Mouse (Mus musculus): Measurements from ENCODE around the gene Slc15a3. TPM values are rescaled to one million over a fixed set of nuclear protein-coding genes. Genes with fewer than 3 reads are reported as not detected.

The Slc15a3 gene
- polyA plus RNA-seq, 1 experiment from 2014 or later: 0.45 TPM

DNA sequence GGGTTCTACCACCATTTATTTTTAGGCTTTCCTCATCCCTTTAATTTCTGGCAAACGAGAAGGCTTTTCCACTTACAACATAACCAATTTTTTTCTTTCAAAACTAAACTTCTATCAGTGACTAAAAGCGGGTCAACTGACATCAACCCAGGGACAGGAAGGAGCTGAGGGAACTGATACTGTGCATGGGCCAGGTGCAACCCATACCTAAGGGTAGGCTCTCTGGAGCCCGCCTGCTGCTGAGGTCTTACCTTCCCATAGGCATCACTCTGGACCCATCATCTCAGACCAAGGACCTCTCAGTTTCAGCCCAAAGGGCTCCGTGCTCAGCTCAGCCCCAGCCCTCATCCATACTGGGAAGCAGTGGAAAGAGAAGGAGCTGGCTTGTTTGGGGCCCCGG is 11.2 kb upstream of the Slc15a3 start:
- H3K27ac ChIP-seq: no peak overlapping the region
- WGBS: 92% methylated on average over 5 of the region's 5 CpGs
- ATAC-seq (ENCODE audit: insufficient read depth, low FRiP score, low read depth): no peak
- no peaks in the 10 kb centered on the region for H3K36me3 ChIP-seq
- no peaks in the 10 kb centered on the region for H3K9me3 ChIP-seq
- H3K4me3 ChIP-seq (replicated peaks): no peak overlapping the region
- no peaks in the 10 kb centered on the region for H3K27me3 ChIP-seq (replicated peaks)
- no peak overlapping the region for H3K4me2 ChIP-seq
- no peaks in the 10 kb centered on the region; the same call in 1 of the 2 replicates for H3K4me1 ChIP-seq
- H3K9ac ChIP-seq: no peak overlapping the region

DNA sequence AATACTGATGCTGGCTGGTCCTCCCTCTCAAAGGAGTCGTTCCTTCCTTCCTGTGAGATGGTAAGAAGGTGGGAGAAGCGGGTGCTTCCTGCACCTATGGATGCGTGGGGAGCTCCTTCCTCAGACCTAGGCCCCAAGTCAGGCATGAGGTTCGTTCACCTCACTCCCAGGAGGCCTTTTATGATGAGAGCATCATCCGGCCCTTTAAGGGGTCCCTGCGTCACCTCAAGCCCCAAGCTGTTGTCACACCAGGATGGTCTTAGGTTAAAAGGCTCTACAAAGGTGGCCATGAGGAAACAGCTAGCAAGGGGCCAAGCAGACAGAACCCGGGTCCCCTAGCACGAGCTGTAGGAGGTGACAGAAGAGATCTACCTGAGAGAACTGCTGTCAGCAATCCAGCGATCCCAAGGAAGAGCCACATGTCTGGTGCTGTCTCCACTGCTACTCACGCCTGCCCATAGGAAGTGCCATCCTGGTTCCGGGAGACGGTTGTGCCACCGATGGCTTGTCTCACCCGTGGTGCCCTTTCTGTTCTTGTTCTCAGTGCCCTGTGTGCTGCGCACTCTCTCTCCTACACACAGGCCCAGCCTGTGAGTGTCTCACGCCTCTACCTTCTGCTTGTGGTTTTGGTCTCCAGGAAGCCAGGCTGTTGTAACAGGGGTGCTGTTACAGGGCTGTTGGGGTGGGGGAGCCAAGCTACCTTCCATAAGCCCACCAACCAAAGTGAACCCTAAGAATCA is 9.9 kb upstream of the Slc15a3 start, which contains the start of gene Cd6:
TSS of gene Cd6 (minus strand) at position 623 of the 740 bp plus-strand sequence.
- no peak within 1 kb of the TSS for H3K4me3 ChIP-seq (replicated peaks)
- 88% methylated on average over 16 of the region's 16 CpGs for WGBS
- H3K9ac ChIP-seq: no peak within 1 kb of the TSS
- H3K4me1 ChIP-seq: no peaks in the 10 kb centered on the region; the same call in 1 of the 2 replicates
- H3K27me3 ChIP-seq (replicated peaks): no peaks in the 10 kb centered on the region
- no peaks in the 10 kb centered on the region for H3K36me3 ChIP-seq
- no peak for ATAC-seq (ENCODE audit: insufficient read depth, low FRiP score, low read depth)
- no peak within 1 kb of the TSS for H3K4me2 ChIP-seq
- no peaks in the 10 kb centered on the region for H3K9me3 ChIP-seq
- no peak within 1 kb of the TSS for H3K27ac ChIP-seq

DNA sequence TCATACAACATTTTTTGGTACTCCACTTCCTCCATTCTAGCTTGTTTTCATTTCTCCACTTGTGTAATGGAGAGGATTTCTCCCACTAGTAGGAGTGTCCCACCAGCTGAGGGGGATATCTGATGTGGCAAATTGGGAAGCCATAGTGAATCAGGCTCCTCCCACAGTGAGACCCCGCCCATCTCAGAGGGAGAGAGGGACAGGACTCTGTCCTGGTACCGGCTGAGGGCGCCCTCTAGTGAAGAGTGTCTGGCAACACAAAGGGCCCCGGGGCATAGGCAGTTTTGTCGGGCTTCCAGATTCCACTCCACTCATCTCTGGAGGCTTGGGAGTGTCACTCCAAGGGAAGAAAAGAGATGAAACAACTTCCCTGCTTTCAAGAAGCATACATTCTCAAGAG is 8.1 kb upstream of the Slc15a3 start:
- peak; percentile 31; the same call in 1 of the 2 replicates for ATAC-seq (ENCODE audit: insufficient read depth, low FRiP score, low read depth)

DNA sequence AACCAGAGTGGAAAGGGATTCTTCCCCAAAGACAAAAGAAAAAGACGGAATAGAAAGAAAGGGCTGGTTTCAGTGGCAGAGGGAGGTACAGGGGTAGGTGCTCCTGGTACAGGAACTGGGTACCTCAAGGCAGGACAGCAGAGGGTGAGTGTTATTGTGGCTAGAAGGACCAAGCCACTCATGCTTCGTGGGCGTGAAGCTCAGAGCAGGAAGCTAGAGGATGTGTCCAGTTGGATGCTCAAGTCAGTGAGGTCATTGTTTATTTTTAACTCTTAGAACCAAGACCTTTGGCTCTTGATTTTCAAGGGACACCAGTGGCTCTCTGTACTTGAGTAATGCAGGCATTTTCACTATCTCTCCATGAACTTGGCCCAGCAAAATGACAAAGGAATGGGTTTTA is 7.5 kb upstream of the Slc15a3 start:
- Histone ChIP-seq H3K9me3 (no peaks in the 10 kb centered on the region), H3K4me3 (replicated peaks) (no peak overlapping the region), H3K27ac (no peak overlapping the region), H3K4me1 (no peaks in the 10 kb centered on the region; the same call in 1 of the 2 replicates), H3K4me2 (no peak overlapping the region), H3K27me3 (replicated peaks) (no peaks in the 10 kb centered on the region), H3K9ac (no peak overlapping the region), H3K36me3 (no peaks in the 10 kb centered on the region)
- no peak for ATAC-seq (ENCODE audit: insufficient read depth, low FRiP score, low read depth)
- 73% methylated on average over 3 of the region's 3 CpGs for WGBS

More for the DNA sequence above, 8.1 kb upstream of the Slc15a3 start:
- Histone ChIP-seq H3K36me3 (no peaks in the 10 kb centered on the region), H3K4me3 (replicated peaks) (no peak overlapping the region), H3K4me1 (no peaks in the 10 kb centered on the region; the same call in 1 of the 2 replicates), H3K27ac (no peak overlapping the region), H3K9ac (no peak overlapping the region), H3K9me3 (no peaks in the 10 kb centered on the region), H3K4me2 (no peak overlapping the region), H3K27me3 (replicated peaks) (no peaks in the 10 kb centered on the region)
- 11% methylated on average over 5 of the region's 5 CpGs for WGBS

DNA sequence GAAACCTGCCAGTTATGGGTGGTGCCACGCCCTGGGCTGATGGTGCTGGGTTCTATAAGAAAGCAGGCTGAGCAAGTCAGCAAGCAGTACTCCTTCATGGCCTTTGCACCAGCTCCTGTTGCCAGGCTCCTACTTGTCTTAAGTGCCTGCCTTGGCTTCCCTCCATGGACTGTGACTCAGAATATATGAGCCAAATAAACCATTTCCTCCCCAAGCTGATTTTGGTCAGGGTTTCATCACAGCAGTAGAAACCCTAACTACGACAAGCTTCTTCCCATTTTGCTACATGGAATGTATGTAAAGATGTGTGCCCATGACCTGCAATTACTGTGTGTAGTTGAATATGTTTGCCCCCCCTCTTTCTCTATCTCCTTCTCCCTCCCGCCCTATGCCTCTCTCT is 5.9 kb upstream of the Slc15a3 start:
- no peak overlapping the region for H3K4me3 ChIP-seq (replicated peaks)
- H3K9me3 ChIP-seq: no peaks in the 10 kb centered on the region
- H3K27me3 ChIP-seq (replicated peaks): no peaks in the 10 kb centered on the region
- no peaks in the 10 kb centered on the region for H3K36me3 ChIP-seq
- no peak for ATAC-seq (ENCODE audit: insufficient read depth, low FRiP score, low read depth)
- H3K27ac ChIP-seq: no peak overlapping the region
- WGBS: 76% methylated on average over 3 of the region's 3 CpGs
- H3K9ac ChIP-seq: no peak overlapping the region
- no peaks in the 10 kb centered on the region; the same call in 1 of the 2 replicates for H3K4me1 ChIP-seq
- no peak overlapping the region for H3K4me2 ChIP-seq

DNA sequence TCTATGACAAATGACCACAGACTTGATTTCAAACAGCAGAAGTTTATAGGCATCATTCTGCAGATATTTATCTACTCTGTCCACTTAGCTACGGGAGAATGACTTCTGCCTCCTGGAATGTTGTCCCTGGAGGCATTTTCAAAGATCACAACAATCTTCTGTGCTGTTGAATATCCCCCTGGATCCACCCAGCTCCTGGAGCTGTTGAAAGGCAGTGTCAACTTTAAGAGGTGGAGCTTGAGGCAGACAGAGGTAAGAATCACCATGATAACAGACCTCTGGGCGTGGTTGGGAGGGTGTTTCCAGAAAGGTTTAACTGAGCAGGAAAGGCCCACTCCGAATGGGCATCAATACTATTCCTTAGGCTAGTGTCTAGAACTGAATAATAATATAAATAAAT is 3.9 kb upstream of the Slc15a3 start:
- Histone ChIP-seq H3K4me2 (no peak overlapping the region), H3K9me3 (no peaks in the 10 kb centered on the region), H3K4me1 (no peaks in the 10 kb centered on the region; the same call in 1 of the 2 replicates), H3K4me3 (replicated peaks) (no peak overlapping the region), H3K27ac (no peak overlapping the region), H3K9ac (no peak overlapping the region), H3K27me3 (replicated peaks) (no peaks in the 10 kb centered on the region), H3K36me3 (no peaks in the 10 kb centered on the region)
- WGBS: 54% methylated on average over 3 of the region's 3 CpGs
- ATAC-seq (ENCODE audit: insufficient read depth, low FRiP score, low read depth): no peak

DNA sequence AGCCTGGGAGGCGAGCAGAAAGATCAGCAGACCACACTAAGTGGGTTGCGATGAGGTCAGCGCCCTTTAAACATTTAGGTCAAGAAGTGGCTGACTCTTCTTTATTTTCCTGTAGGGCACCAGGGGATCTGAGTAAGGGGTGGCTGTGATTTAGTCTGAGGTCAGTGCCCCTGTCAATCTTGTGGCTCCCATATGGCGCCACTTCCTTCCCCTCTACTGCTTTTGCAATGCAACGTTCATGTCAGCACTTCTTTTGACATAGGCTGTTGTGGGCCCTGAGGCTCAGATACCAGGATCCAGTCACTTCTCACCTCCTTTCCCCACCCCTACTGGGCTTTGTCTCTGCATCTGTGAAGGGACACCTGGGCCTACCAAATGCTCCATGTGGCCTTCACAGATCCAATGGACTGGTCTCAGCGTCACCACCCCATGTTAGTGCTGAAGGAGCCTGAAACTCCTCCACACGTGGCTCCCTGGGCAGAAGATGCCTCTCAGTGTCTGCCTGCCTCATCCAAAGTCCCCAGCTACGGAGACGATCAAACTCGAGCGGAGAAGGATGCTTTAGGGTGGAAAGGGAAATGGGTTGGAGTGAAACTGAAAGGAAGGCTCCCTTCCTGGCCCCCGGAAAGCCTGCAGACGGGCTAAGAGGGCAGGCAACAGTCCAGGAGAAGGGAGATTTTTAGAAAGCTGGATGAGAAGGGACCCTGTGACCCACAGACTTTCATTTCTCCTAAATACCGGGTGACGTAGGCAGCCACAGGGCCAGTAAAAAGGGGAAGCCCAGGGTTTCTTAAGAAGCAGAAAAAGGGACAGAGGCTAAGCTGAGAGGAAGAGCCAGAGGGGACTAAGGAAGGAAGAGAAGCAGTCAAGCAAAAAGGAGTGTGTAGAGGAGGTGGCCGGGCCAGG is 2.4 kb downstream of the Slc15a3 start:
- no peak overlapping the region for H3K9ac ChIP-seq
- peak overlapping the region; percentile 51; the same call in 1 of the 2 replicates for H3K27ac ChIP-seq
- H3K4me3 ChIP-seq (replicated peaks): no peak overlapping the region
- 0 out of 2 replicates have a peak overlapping the region, but pooled peaks have one; percentile 10 for H3K4me2 ChIP-seq
- H3K27me3 ChIP-seq (replicated peaks): 0 out of 2 replicates have a peak, but pooled peaks cover 3% of the 10 kb centered on the region
- H3K9me3 ChIP-seq: no peaks in the 10 kb centered on the region
- whole genome bisulfite sequencing: 47% methylated on average over 16 of the region's 16 CpGs
- no peak for ATAC-seq (ENCODE audit: insufficient read depth, low FRiP score, low read depth)
- peaks cover 9% of the 10 kb centered on the region; the same call in 1 of the 2 replicates for H3K4me1 ChIP-seq
- H3K36me3 ChIP-seq: no peaks in the 10 kb centered on the region

DNA sequence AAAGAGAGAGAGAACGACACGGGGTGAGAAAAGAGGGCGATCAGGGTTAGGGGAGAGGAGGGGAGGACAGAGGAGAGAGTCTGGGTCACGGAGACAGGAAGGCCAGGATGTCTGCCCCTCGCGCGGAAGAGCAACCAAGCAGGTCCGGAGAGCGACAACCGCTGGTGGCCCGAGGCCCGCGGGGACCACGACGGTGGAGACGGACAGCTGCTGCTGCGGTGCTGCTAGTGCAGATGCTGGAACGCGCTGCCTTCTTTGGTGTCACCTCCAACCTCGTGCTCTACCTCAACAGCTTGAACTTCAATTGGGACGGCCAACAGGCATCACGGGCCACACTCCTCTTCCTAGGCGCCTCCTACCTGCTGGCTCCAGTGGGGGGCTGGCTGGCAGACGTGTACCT is 3.4 kb downstream of the Slc15a3 start:
- Histone ChIP-seq H3K4me2 (no peak overlapping the region), H3K27ac (no peak overlapping the region), H3K27me3 (replicated peaks) (0 out of 2 replicates have a peak, but pooled peaks cover 3% of the 10 kb centered on the region), H3K9me3 (no peaks in the 10 kb centered on the region), H3K9ac (no peak overlapping the region), H3K4me3 (replicated peaks) (0 out of 2 replicates have a peak overlapping the region, but pooled peaks have one; percentile 2), H3K36me3 (no peaks in the 10 kb centered on the region), H3K4me1 (peaks cover 9% of the 10 kb centered on the region)
- WGBS: 56% methylated on average over 24 of the region's 24 CpGs
- ATAC-seq (ENCODE audit: insufficient read depth, low FRiP score, low read depth): no peak

DNA sequence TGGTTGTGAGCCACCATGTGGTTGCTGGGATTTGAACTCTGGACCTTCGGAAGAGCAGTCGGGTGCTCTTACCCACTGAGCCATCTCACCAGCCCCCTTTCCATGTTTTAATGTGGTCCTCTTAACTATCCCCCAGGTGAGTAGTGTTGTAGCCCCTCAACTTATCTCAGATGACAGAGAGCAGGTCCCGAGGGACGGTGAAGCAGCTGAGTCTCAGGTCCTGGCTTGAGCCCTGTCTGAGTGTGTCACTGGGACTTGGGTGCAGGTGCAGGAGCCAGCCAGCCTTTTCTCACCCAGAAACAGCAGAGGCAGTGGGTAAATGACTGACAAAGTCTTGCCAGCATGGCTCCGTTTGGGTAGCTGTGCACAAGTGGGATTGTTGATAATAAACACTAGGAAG is 4.7 kb downstream of the Slc15a3 start:
- WGBS: 85% methylated on average over 5 of the region's 5 CpGs
- Histone ChIP-seq H3K27ac (no peak overlapping the region), H3K9ac (no peak overlapping the region), H3K4me2 (no peak overlapping the region), H3K4me1 (peaks cover 9% of the 10 kb centered on the region), H3K4me3 (replicated peaks) (no peak overlapping the region), H3K27me3 (replicated peaks) (0 out of 2 replicates have a peak, but pooled peaks cover 3% of the 10 kb centered on the region), H3K9me3 (no peaks in the 10 kb centered on the region), H3K36me3 (no peaks in the 10 kb centered on the region)
- ATAC-seq (ENCODE audit: insufficient read depth, low FRiP score, low read depth): no peak

DNA sequence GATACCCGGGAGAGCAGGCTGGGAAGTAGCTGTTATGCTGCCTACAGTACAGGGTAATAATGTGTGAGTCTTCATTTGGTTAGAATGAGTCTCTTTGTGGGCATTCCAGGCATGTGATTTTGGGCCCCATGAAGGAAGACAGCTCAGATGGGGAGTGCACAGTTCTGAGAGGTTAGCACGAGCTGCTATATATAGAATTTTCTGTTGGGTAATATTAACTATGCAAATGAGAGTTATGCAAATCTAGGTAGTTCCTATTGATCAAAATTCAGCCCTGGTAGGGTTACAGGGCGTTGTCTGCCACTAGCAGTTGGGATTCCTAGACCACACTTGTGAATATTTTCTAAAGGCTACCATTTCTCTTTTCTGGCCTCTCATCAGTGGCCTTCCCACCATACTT is 5.9 kb downstream of the Slc15a3 start:
- ATAC-seq (ENCODE audit: insufficient read depth, low FRiP score, low read depth): no peak
- no peaks in the 10 kb centered on the region for H3K9me3 ChIP-seq
- H3K4me2 ChIP-seq: no peak overlapping the region
- WGBS: 80% methylated on average over 3 of the region's 3 CpGs
- H3K27ac ChIP-seq: no peak overlapping the region
- H3K4me3 ChIP-seq (replicated peaks): no peak overlapping the region
- no peak overlapping the region for H3K9ac ChIP-seq
- H3K36me3 ChIP-seq: no peaks in the 10 kb centered on the region
- 0 out of 2 replicates have a peak, but pooled peaks cover 3% of the 10 kb centered on the region for H3K27me3 ChIP-seq (replicated peaks)
- H3K4me1 ChIP-seq: peaks cover 9% of the 10 kb centered on the region

DNA sequence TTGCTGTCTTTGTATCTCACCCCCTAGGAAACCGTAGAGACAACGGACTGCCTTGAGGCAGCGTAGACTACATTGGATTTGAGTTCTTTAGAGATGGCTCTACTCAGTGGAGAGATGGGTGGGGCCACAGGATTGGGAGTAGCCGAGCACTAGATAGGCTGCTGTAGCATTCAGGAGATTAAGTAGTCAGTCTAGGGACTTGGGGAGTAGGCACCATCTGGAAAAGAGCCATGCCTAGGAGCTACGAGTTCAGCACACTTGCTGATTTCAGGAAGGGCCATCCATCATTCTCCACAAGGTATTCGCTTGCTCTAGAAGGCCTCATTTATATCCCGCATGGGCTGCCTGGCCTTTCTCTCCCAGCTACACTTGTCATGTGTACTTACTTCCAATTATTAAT is 6.6 kb downstream of the Slc15a3 start:
- H3K9ac ChIP-seq: no peak overlapping the region
- no peak overlapping the region for H3K4me3 ChIP-seq (replicated peaks)
- no peak for ATAC-seq (ENCODE audit: insufficient read depth, low FRiP score, low read depth)
- WGBS: 55% methylated on average over 7 of the region's 7 CpGs
- no peaks in the 10 kb centered on the region for H3K36me3 ChIP-seq
- H3K27me3 ChIP-seq (replicated peaks): 0 out of 2 replicates have a peak, but pooled peaks cover 3% of the 10 kb centered on the region
- H3K9me3 ChIP-seq: no peaks in the 10 kb centered on the region
- peak overlapping the region; percentile 18; the same call in 1 of the 2 replicates for H3K27ac ChIP-seq
- no peak overlapping the region for H3K4me2 ChIP-seq
- H3K4me1 ChIP-seq: peaks cover 9% of the 10 kb centered on the region

Measured in stomach, embryonic 15.5 days (tissue).